ENCODE assay signal across 11 mouse cellular contexts in genomic region chr9:51881386-51881785, GRCm38 (mm10).
DNase-seq lines count a peak whose midpoint lies in the region; ATAC-seq lines count a peak whose summit lies in the region.
"Had no signal": no experiment of that assay in that cellular context is flagged by ENCODE, and none has a peak within 500 bp of the region (broad histone marks: within the 10 kb centered on the region; RNA-seq: fewer than 3 reads in every experiment).

No protein-coding gene starts in this region.

- no peak overlapping the region for H3K4me3 ChIP-seq in hindbrain, embryonic 10.5 days
- no peak overlapping the region for H3K4me3 ChIP-seq in hindbrain, embryonic 14.5 days (replicated peaks; ENCODE audit: low read length)
- no peak overlapping the region for H3K4me3 ChIP-seq in midbrain, embryonic 16.5 days (ENCODE audit: low read depth, low read length)
- H3K4me3 ChIP-seq: hindbrain, embryonic 12.5 days; midbrain, embryonic 12.5 days had no signal

- H3K36me3 ChIP-seq in hindbrain, embryonic 10.5 days, result no peaks in the 10 kb centered on the region
- H3K36me3 ChIP-seq in hindbrain, embryonic 14.5 days (replicated peaks; ENCODE audit: control insufficient read depth, insufficient read depth), result no peaks in the 10 kb centered on the region
- no peaks in the 10 kb centered on the region for H3K36me3 ChIP-seq in midbrain, embryonic 16.5 days (ENCODE audit: control insufficient read depth, insufficient read depth, low read length)
- H3K36me3 ChIP-seq: hindbrain, embryonic 12.5 days; midbrain, embryonic 12.5 days had no signal

- H3K27me3 ChIP-seq in hindbrain, embryonic 10.5 days (ENCODE audit: insufficient read depth, poor library complexity, severe bottlenecking), result no peaks in the 10 kb centered on the region
- no peaks in the 10 kb centered on the region for H3K27me3 ChIP-seq in hindbrain, embryonic 14.5 days (ENCODE audit: control insufficient read depth, insufficient read depth, low read length)
- H3K27me3 ChIP-seq in midbrain, embryonic 16.5 days (ENCODE audit: control insufficient read depth, insufficient read depth, low read depth, low read length), result no peaks in the 10 kb centered on the region
- H3K27me3 ChIP-seq: CH12.LX; hindbrain, embryonic 12.5 days; midbrain, embryonic 12.5 days had no signal

- no peak overlapping the region for H3K9ac ChIP-seq in hindbrain, embryonic 14.5 days
- H3K9ac ChIP-seq in midbrain, embryonic 16.5 days (ENCODE audit: low read depth, low read length), result no peak overlapping the region
- H3K9ac ChIP-seq: hindbrain, embryonic 12.5 days; midbrain, embryonic 12.5 days had no signal

- no peak overlapping the region for H3K27ac ChIP-seq in hindbrain, embryonic 10.5 days
- no peak overlapping the region for H3K27ac ChIP-seq in hindbrain, embryonic 14.5 days
- no peak overlapping the region for H3K27ac ChIP-seq in midbrain, embryonic 16.5 days (ENCODE audit: low read length)
- H3K27ac ChIP-seq: hindbrain, embryonic 12.5 days; midbrain, embryonic 12.5 days had no signal

- DNase-seq in hindbrain, embryonic 10.5 days (ENCODE audit: low spot score), result peak; percentile 30
- no peak for DNase-seq in hindbrain, embryonic 14.5 days (ENCODE audit: low spot score)
- peak; percentile 56 for DNase-seq in Muller cell, postnatal 12 days (ENCODE audit: inconsistent ontology term)
- DNase-seq in embryo, embryonic 9.5 days (ENCODE audit: extremely low spot score), result peak; percentile 22
- peak; percentile 22 to 51 for DNase-seq in left cerebral cortex, postnatal 14 days (ENCODE audit: low spot score in 2 of 2)
- DNase-seq in yolk sac, embryonic 10.5 days (ENCODE audit: low spot score), result no peak
- no peak for DNase-seq in retina, postnatal 1 day

- H3K4me2 ChIP-seq in hindbrain, embryonic 14.5 days (replicated peaks), result no peak overlapping the region
- no peak overlapping the region for H3K4me2 ChIP-seq in midbrain, embryonic 16.5 days (ENCODE audit: low read length)
- H3K4me2 ChIP-seq: hindbrain, embryonic 12.5 days; midbrain, embryonic 12.5 days had no signal

- H3K4me1 ChIP-seq in hindbrain, embryonic 10.5 days (replicated peaks), result peaks cover 3% of the 10 kb centered on the region
- no peaks in the 10 kb centered on the region for H3K4me1 ChIP-seq in hindbrain, embryonic 14.5 days (replicated peaks; ENCODE audit: control insufficient read depth, insufficient read depth, low read length)
- no peaks in the 10 kb centered on the region for H3K4me1 ChIP-seq in midbrain, embryonic 16.5 days (ENCODE audit: control insufficient read depth, insufficient read depth, low read length)
- H3K4me1 ChIP-seq: hindbrain, embryonic 12.5 days; midbrain, embryonic 12.5 days had no signal

- 52% methylated on average over 4 of the region's 4 CpGs for WGBS in hindbrain, embryonic 10.5 days
- WGBS in hindbrain, embryonic 14.5 days, result 63% methylated on average over 4 of the region's 4 CpGs
- 52% methylated on average over 4 of the region's 4 CpGs for WGBS in midbrain, embryonic 16.5 days

- no peak for ATAC-seq in hindbrain, embryonic 14.5 days (ENCODE audit: low FRiP score)
- ATAC-seq in midbrain, embryonic 16.5 days, result no peak

- intact Hi-C loops in left cerebral cortex, postnatal 14 days (cut with DNase I), result no loop called here

- no peaks in the 10 kb centered on the region for H3K9me3 ChIP-seq in hindbrain, embryonic 10.5 days
- H3K9me3 ChIP-seq in hindbrain, embryonic 14.5 days (ENCODE audit: control insufficient read depth, low read length), result no peaks in the 10 kb centered on the region
- no peaks in the 10 kb centered on the region for H3K9me3 ChIP-seq in midbrain, embryonic 16.5 days (replicated peaks; ENCODE audit: control insufficient read depth, low read length, poor library complexity, severe bottlenecking)
- H3K9me3 ChIP-seq: hindbrain, embryonic 12.5 days; midbrain, embryonic 12.5 days had no signal

Comparison
In these comparisons a context has a peak if more than half of its experiments do, and no peak if none do; other contexts are left out.
1. DNase-seq: peak in hindbrain, embryonic 10.5 days (single experiment), Muller cell, postnatal 12 days (single experiment), embryo, embryonic 9.5 days (single experiment) and left cerebral cortex, postnatal 14 days (2 of 2); none in hindbrain, embryonic 14.5 days (single experiment), yolk sac, embryonic 10.5 days (single experiment) and retina, postnatal 1 day (single experiment).